Mouse (Mus musculus) forelimb bud, embryonic 11.5 days (tissue): ENCODE results near the gene Dyrk1b.
"Not testable (repeated sequence)": the region's sequence is repeated elsewhere in the genome, so short reads cannot be mapped to it uniquely, and the experiment has no call there.

Source experiments
- DNase-seq: peaks from one replicate; pipeline ENCODE4 v3.0.0-alpha.2; 2012; ENCODE audit warnings: low read depth, low spot score

Gene Dyrk1b

GRCm38 (mm10) chr7:28195414-28196098, 16.3 kb downstream of the Dyrk1b start:
- DNase-seq: no peak

- DNase-seq: no peak
These were observed 17.3 kb downstream of the Dyrk1b start for GRCm38 (mm10) chr7:28196528-28196927.

GRCm38 (mm10) chr7:28199054-28199453, 19.8 kb downstream of the Dyrk1b start:
- DNase-seq: no peak

GRCm38 (mm10) chr7:28203207-28204108, 24.2 kb downstream of the Dyrk1b start:
- peak; percentile 23 for DNase-seq

GRCm38 (mm10) chr7:28206044-28206600, 26.9 kb downstream of the Dyrk1b start:
- no peak for DNase-seq

GRCm38 (mm10) chr7:28208396-28208987, 29.2 kb downstream of the Dyrk1b start:
- no peak for DNase-seq

GRCm38 (mm10) chr7:28208988-28209508, 29.8 kb downstream of the Dyrk1b start:
- peak; percentile 66 for DNase-seq

GRCm38 (mm10) chr7:28210731-28211130, 31.5 kb downstream of the Dyrk1b start:
- no peak for DNase-seq

- DNase-seq: peak; percentile 40
These were observed 34.9 kb downstream of the Dyrk1b start for GRCm38 (mm10) chr7:28214142-28214541.

- DNase-seq: not testable (repeated sequence)
These were observed 36.7 kb downstream of the Dyrk1b start for GRCm38 (mm10) chr7:28215950-28216349.

GRCm38 (mm10) chr7:28217811-28218210, 38.5 kb downstream of the Dyrk1b start:
- not testable (repeated sequence) for DNase-seq

- not testable (repeated sequence) for DNase-seq
These were observed 39.9 kb downstream of the Dyrk1b start for GRCm38 (mm10) chr7:28218951-28219740.

- not testable (repeated sequence) for DNase-seq
These were observed 47.6 kb downstream of the Dyrk1b start for GRCm38 (mm10) chr7:28226836-28227235.

GRCm38 (mm10) chr7:28227421-28227820, 48.2 kb downstream of the Dyrk1b start:
- not testable (repeated sequence) for DNase-seq
